Mouse (Mus musculus): ENCODE data around the gene Lix1l. TPM values are rescaled to one million over a fixed set of nuclear protein-coding genes. Genes with fewer than 3 reads are reported as not detected.

Lix1l gene
- total RNA-seq, 4 experiments from 2014 or later = 20.9 to 31.1 (median 25.8) TPM

GRCm38 (mm10) chr3:96565105-96565504 is 35.8 kb upstream of the Lix1l start:
- DNase-seq (ENCODE audit: low spot score) = no peak

DNA sequence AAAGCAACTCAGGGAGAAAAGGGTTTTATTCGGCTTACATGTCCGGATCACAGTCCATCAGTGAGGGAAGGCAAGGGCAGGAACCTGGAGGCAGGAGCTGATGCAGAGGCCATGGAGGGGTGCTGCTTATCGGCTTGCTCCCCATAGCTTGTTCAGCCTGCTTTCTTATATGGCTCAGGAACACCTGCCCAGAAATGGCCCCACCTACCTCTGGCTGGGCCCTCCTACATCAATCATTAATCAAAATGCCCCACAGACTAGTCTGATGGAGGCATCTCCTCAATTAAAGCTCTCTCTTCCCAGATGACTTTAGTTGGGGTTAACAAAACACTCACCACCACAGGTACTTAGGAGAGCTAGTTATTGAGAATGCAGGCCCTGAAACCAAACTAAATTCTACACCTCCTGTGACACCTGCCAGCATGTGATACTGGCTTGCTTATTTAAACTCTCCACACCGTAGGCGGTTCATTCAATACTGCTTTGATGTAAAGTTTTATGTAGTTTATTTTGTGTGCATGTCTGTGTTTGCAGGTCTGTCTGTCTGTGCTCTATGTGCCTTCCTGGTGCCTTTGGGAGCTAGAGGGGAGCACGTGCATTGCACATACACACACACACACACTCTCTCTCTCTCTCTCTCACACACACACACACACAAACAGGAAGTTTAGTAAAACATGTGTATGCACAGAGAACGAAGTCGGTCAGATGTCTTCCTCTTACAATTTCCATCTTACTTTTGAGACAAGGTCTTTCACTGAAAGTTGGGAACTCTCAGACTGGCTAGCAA is 34.1 kb upstream of the Lix1l start:
- no peak for DNase-seq (ENCODE audit: low spot score)

GRCm38 (mm10) chr3:96568605-96569004 is 32.3 kb upstream of the Lix1l start:
- DNase-seq (ENCODE audit: low spot score) = no peak

DNA sequence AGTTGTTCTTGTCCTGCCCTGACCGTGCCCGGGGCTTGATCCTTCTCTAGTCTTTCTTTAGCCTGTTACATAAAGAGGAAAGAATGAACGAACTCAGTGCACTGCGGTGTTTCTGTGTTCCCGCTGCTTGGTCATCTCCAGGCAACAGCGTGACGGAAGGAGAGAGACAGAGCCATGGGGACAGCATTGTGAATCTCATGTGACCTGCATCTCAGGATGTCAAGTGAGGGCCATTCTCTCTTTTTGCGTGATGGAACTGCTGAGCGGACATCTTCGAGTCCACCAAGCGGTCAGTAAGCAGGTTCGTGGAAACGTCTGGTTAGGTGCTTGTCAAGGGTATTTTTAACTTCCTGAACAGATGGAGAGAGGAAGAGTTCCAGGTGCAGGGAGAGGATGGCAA is 31.4 kb upstream of the Lix1l start:
- DNase-seq (ENCODE audit: low spot score) = no peak

DNA sequence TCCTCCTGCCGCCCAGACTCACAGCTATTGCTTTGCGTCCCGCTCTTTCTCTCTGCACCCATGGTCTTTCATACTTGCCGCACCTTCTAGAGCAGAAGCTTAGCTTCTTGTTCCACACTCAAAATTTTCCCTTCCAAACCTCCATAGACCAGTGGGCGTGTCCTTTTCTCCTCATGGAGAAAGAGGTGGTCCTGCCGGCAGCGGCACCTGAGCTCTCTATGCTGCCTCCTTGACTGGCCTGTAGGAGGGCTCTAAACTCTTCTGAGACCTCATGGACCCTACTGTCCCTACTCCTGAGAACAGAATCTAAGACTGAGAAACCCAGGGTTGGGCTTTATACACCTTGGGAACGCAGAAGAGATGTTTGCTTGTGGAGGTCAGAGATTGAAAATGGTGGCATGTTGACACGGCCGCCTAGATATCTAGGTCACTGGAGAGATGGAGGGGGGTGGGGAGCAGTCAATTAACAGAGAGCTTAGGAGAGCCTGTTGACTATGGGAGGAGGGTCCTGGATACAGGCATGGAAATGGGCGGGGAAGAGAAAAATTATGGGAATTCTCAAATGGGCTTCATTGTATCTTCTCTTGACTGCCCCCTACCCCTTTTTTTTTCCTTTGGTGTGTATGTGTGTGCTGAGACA is 30.9 kb upstream of the Lix1l start:
- DNase-seq (ENCODE audit: low spot score) = no peak

- DNase-seq (ENCODE audit: low spot score) = no peak
Measured at GRCm38 (mm10) chr3:96570643-96571042, 30.3 kb upstream of the Lix1l start.

- DNase-seq (ENCODE audit: low spot score) = no peak
Measured at GRCm38 (mm10) chr3:96571336-96571735, 29.6 kb upstream of the Lix1l start.

DNA sequence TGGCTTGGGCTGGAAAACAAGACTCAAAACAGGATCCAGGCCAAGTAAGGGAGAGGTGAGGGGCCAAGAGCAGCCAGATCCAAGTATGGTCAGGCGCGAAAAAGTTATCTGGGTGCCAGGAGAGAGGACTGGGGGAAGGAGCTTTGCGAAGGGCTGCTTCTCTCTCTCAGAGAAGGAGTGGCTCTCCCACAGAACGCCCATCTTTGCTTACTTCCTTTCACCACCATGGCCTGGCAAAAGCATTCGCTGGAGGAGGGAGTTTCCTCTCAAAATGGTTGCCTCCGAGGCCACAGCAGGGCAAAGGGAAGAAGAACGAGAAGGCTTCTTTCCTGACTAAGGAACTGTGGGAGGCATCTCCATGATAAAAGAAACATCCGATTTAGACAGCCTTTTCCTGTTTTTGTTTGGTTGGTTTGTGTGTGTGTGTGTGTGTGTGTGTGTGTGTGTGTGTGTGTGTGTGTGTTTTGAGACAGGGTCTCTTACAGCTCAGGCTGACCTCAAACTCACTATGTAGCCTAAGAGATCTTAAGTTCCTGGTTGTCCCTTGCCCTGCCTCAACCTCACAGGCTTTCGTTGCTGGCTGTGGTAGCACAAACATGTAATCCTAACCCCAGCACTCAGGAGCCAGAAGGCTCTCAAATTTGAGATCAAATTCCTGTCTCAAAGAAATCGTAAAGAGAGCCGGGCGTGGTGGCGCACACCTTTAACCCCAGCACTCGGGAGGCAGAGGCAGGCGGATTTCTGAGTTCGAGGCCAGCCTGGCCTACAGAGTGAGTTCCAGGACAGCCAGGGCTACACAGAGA is 28.9 kb upstream of the Lix1l start:
- DNase-seq (ENCODE audit: low spot score) = peak; percentile 74

GRCm38 (mm10) chr3:96573611-96574511 is 27.1 kb upstream of the Lix1l start:
- DNase-seq (ENCODE audit: low spot score) = peak; percentile 55

GRCm38 (mm10) chr3:96575272-96575984 is 25.5 kb upstream of the Lix1l start:
- peak; percentile 89 for DNase-seq (ENCODE audit: low spot score)

DNA sequence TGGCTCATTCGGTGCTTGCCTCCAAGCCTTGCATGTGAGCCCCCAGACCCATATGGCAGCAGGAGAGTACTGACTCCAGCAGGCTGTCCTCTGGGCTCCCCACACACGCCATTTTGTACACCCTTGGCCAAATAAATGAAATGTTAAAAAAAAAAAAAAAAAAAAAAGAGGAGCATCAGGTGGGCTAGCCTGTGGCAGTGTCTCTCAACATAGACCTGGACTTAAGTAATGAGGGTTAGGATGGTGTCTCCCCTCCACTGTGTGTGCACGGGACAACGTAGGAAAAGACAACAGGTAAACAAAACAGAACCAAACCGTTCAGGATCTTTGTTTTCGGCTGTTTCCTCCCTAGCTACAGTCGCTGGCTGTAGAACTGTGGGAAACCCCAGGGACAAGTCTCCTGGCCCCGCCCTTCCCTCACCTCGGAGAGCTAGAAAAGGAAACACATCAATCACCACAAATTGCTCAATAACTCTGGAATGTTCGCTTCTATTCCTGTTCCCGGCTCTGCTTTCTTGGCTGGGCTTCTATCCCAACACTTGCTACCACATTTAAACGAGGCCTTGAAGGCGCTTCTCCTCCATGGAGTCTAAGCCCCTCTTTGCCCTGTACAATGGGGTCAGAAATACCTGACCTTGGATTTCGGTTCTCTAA is 24.8 kb upstream of the Lix1l start:
- peak; percentile 94 for DNase-seq (ENCODE audit: low spot score)

GRCm38 (mm10) chr3:96576690-96577541 is 24.0 kb upstream of the Lix1l start, which contains the start of gene Gm16253:
Gm16253 (plus strand) TSS chr3:96576984.
- DNase-seq (ENCODE audit: low spot score) = peak; percentile 98

GRCm38 (mm10) chr3:96577566-96577965 is 23.4 kb upstream of the Lix1l start:
- peak; percentile 30 for DNase-seq (ENCODE audit: low spot score)

DNA sequence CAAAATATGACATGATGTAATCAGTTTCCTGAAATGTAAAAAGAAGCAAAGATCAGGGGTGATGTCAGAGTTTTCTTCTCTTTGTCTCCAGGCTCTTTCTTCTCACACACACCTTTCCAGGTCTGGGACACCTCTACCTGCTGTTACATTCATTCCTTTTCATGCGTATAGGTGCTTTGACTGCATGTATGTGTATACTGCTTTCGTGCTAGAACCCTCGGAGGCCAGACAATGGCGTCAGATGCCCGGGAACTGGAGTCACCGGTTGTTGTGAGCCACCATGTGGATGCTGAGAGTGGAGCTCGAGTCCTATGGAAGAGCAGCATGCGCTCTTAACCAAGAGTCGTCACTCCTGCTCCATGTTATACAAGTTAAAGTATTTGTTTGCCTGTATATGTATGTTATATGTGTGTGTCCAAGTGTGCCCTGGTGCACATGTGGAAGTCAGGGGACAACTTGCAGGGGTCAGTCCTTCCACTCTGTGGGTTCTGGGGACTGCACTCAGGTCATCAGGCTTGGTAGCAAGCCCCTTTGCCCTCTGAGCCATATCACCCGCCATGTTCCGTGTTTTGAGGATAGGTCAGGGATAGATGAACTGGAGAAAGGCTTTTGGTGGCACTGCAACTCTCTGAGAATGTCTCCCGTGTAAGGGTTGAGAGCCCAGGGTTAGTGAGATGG is 22.2 kb upstream of the Lix1l start:
- no peak for DNase-seq (ENCODE audit: low spot score)

DNA sequence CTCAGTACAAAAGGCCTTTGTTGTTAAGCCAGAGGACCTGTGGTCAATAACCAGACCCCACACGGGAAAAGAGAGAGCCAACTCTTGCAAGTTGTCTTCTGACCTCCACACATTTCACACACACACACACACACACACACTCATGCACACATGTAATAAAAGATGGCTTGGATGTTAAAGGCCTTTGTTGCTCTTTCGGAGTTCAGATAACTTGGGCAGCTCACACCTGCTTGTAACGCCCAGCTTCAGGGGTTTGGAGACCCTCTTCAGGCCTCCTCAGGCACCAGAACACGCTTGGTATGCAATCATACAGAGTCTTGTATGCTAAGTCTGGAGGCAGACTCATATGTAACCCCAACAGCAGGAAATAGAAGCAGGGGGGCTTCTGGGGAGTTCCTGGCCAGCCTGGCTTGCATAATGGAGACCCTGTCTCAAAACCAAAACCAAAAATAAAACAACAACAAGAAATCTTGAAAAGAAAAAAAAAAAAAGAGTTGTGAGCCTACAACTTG is 21.7 kb upstream of the Lix1l start:
- DNase-seq (ENCODE audit: low spot score) = no peak

DNA sequence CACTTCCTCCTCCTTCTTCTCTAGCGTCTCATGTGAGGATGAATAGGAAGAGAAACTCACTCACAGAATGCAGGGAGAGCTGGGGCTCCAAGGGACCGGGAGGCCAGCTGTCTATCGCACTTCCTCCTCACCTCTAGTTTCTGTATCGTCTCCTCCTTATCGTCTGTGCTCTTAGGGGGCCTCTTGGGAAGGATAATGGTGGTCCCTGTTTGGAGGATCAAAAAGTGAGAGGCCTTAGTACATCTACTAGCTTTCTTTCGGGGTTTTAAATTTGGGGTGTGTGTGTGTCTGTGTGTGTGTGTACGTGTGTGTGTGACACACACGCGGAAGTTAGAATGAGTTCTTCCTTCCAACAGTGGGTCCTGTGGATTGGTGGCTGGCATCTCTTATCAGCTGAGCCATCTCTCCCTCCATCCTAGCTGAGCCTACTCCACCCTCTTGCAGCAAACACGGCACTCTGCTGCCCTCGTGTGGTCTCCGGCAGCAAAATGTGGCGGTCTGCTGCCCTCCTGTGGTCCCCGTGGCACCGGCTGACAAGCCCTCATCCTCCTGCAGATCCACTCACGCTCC is 21.0 kb upstream of the Lix1l start:
- peak; percentile 91 for DNase-seq (ENCODE audit: low spot score)

DNA sequence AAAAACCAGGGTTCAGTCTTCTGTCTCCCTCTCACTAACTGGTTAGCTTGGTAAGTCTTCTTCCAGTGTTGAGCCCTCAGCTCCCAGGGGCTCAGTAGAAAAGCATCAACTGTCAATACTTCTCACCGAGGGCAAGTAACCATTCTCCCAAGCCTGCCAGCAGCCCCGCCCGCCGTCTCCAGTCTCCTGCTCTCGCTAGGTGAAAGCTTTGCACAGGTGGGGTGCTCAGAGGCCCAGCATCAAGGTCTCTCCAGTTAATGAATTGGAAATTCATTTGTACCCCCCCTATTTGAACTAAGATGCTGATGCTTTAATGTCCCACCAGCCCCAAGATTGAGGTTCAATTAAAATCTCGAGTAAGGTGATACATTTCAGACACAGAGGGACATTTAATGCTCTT is 19.8 kb upstream of the Lix1l start:
- DNase-seq (ENCODE audit: low spot score) = no peak
